Mouse (Mus musculus): ENCODE results near the gene Prr11. TPM values are rescaled to one million over a fixed set of nuclear protein-coding genes. Genes with fewer than 3 reads are reported as not detected.

Gene Prr11
- polyA plus RNA-seq, 3 experiments from 2014 or later = 0.86 to 14.3 (median 2.0) TPM

DNA sequence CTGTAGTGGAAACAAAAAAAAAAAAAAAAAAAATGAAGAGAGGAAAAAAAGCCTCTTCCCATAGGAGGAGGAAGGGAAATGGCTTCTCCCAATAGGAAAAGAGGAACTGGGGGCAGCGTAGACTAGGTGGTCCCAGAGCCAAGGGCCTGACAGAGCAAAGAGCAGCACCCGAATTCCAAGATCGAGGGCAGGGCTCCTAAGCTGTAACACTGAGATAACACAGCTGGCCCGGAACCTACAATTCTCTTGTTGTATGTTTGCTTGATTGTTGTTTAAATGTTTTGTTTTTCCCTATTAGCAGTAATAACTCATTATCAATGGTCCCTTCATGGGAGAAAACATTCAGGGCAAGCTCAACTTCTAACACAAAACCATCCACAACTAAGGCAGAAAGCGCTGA, 61.5 kb downstream of the Prr11 start:
- ATAC-seq = no peak

DNA sequence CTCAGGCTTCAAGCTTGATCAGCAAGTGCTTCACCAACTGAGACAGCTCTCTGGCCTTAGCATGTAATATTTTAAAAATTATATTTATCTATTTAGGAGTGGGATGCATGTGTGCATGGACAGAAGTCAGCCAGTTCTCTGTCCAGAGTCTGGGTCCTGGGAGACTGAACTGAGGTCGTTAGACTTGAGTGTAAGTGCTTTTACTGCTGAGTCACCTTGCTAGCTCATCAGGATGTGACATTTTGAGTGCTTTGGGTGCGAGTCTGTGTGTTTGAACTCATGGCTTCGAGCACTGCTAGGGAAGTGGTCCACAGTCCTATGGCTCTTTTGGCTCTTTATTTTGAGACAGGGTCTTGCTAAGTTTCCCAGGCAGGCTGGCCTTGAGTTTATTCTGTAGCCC, 65.5 kb downstream of the Prr11 start:
- ATAC-seq = no peak

DNA sequence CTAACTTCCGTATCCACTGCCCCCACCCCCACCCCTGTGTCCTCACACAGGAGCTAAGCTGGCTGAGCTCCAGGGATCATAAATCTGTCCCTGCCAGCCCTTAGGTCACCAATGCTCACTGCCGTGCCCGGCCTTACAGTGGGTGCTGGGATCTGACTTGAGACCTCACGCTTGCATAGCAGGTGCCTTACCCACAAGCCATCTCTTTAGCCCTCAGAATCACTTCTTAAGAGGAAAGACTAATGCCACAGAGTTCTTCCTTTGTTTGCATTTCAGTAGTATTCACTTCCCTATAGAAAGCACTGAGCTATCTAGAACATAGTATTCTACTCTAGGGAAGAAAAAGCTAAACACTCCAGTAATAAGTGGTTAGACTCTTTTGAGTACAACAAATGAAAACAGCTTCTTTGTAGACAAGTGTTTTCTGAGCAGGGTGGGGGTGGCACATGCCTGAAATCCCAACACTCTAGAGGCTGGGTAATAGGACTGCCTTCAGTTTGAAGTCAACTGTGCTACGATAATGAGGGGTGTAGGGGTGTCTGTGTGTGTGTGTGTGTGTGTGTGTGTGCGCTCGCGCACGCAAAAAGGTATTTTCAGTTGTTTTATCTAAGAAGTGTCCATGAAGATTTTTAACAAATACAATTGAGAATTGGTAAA, 69.1 kb downstream of the Prr11 start:
- no peak for ATAC-seq

Other genes with a start within 250 kb of the Prr11 start
- gene Ypel2, start 115.0 kb downstream of the Prr11 start, polyA plus RNA-seq (2017; shearing (Covaris generic)) = 1 to 10 TPM; 3.7 to 8.9 (median 5.8) TPM
- gene Gdpd1, start 34.6 kb downstream of the Prr11 start, polyA plus RNA-seq (2017; shearing (Covaris generic)) = under 1 TPM in 1 of 3 experiments, not detected in 2; 0.71 TPM
- gene Smg8, start 21.9 kb downstream of the Prr11 start, polyA plus RNA-seq (2017; shearing (Covaris generic)) = 1 to 10 TPM; 5.2 to 6.9 (median 6.0) TPM
- gene Ska2, start 526 bp upstream of the Prr11 start, polyA plus RNA-seq (2017; shearing (Covaris generic)) = 10 to 100 TPM; 11.2 to 33.8 (median 18.3) TPM
- gene Trim37, start 18.4 kb upstream of the Prr11 start, polyA plus RNA-seq (2017; shearing (Covaris generic)) = 1 to 10 TPM; 5.0 to 9.7 (median 7.6) TPM